Mouse (Mus musculus): Measurements from ENCODE around the gene Mxra8.

DNA sequence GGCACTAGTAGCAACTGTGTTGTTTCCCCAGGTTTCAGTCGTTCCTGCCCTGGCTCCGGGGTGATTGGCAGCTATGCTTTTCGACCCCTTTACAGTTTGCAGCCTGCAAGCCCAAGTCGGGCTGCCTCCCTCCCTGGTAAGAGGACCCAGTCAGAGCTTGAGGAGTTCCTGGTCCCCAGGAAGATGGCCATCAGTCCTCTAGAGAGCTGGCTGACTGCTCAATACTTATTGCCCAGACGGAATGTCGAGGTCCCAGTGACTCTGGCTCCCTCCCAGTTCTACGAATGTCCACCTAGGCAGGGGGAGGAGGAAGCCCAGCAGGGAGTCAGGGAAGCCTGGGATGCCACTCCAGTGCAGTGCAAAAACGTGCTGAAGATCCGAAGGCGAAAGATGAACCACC lies 7.2 kb upstream of the Mxra8 start:
- TF ChIP-seq CTCF (IDR thresholded peaks at IDR 0.05; ENCODE audit: low read depth) (no peak), EP300 (IDR thresholded peaks at IDR 0.05; ENCODE audit: low read depth) (no peak)
